Mouse (Mus musculus): ENCODE results near the gene Cyp4a12a. TPM values are rescaled to one million over a fixed set of nuclear protein-coding genes. Genes with fewer than 3 reads are reported as not detected.
"Not testable (repeated sequence)": the region's sequence is repeated elsewhere in the genome, so short reads cannot be mapped to it uniquely, and the experiment has no call there.

Cyp4a12a gene
- polyA plus RNA-seq (2014; fragmentation: Nextera tagmentation; extraction: Ambion mirVana): not detected in 2 replicates

- not testable (repeated sequence) for DNase-seq (ENCODE audit: low spot score); H3K4me2 ChIP-seq (ENCODE audit: low read depth, low read length, severe bottlenecking); H3K36me3 ChIP-seq (ENCODE audit: control insufficient read depth, insufficient read depth, low read length); H3K4me1 ChIP-seq (replicated peaks; ENCODE audit: control insufficient read depth, insufficient read depth, low read length); ATAC-seq (replicated peaks; ENCODE audit: low FRiP score); H3K4me3 ChIP-seq (ENCODE audit: low read depth, low read length); H3K9me3 ChIP-seq (ENCODE audit: control insufficient read depth, low read length); H3K27ac ChIP-seq (ENCODE audit: low read depth, low read length); H3K9ac ChIP-seq (ENCODE audit: low read length); H3K27me3 ChIP-seq (ENCODE audit: control insufficient read depth, insufficient read depth, low read length)
Measured at GRCm38 (mm10) chr4:115298746-115299145, at the start of gene Cyp4a12a. TSS of gene Cyp4a12a (plus strand) at chr4:115299046.

- not testable (repeated sequence) for H3K4me3 ChIP-seq (ENCODE audit: low read depth, low read length); H3K4me2 ChIP-seq (ENCODE audit: low read depth, low read length, severe bottlenecking); H3K4me1 ChIP-seq (replicated peaks; ENCODE audit: control insufficient read depth, insufficient read depth, low read length); ATAC-seq (replicated peaks; ENCODE audit: low FRiP score); DNase-seq (ENCODE audit: low spot score); H3K27ac ChIP-seq (ENCODE audit: low read depth, low read length); H3K9ac ChIP-seq (ENCODE audit: low read length); H3K36me3 ChIP-seq (ENCODE audit: control insufficient read depth, insufficient read depth, low read length); H3K27me3 ChIP-seq (ENCODE audit: control insufficient read depth, insufficient read depth, low read length); H3K9me3 ChIP-seq (ENCODE audit: control insufficient read depth, low read length)
- 89% methylated on average over 3 of the region's 4 CpGs for WGBS
Measured at GRCm38 (mm10) chr4:115264687-115265569, 33.9 kb upstream of the Cyp4a12a start.

- not testable (repeated sequence) for DNase-seq (ENCODE audit: low spot score); H3K4me2 ChIP-seq (ENCODE audit: low read depth, low read length, severe bottlenecking); H3K27ac ChIP-seq (ENCODE audit: low read depth, low read length); H3K27me3 ChIP-seq (ENCODE audit: control insufficient read depth, insufficient read depth, low read length); ATAC-seq (replicated peaks; ENCODE audit: low FRiP score); H3K4me1 ChIP-seq (replicated peaks; ENCODE audit: control insufficient read depth, insufficient read depth, low read length); H3K9me3 ChIP-seq (ENCODE audit: control insufficient read depth, low read length); H3K9ac ChIP-seq (ENCODE audit: low read length); H3K4me3 ChIP-seq (ENCODE audit: low read depth, low read length); H3K36me3 ChIP-seq (ENCODE audit: control insufficient read depth, insufficient read depth, low read length)
- 90% methylated on average over 2 of the region's 3 CpGs for WGBS
Measured at GRCm38 (mm10) chr4:115278215-115278982, 20.4 kb upstream of the Cyp4a12a start.

GRCm38 (mm10) chr4:115280342-115280741 is 18.5 kb upstream of the Cyp4a12a start:
- Histone ChIP-seq H3K36me3 (ENCODE audit: control insufficient read depth, insufficient read depth, low read length) (no peaks in the 10 kb centered on the region), H3K9me3 (ENCODE audit: control insufficient read depth, low read length) (no peaks in the 10 kb centered on the region), H3K4me2 (ENCODE audit: low read depth, low read length, severe bottlenecking) (peak overlapping the region; percentile 57; the same call in 1 of the 2 replicates), H3K4me1 (replicated peaks; ENCODE audit: control insufficient read depth, insufficient read depth, low read length) (no peaks in the 10 kb centered on the region), H3K9ac (ENCODE audit: low read length) (no peak overlapping the region), H3K27ac (ENCODE audit: low read depth, low read length) (no peak overlapping the region), H3K4me3 (ENCODE audit: low read depth, low read length) (peak overlapping the region; percentile 28), H3K27me3 (ENCODE audit: control insufficient read depth, insufficient read depth, low read length) (no peaks in the 10 kb centered on the region)
- ATAC-seq (replicated peaks; ENCODE audit: low FRiP score) (peak; percentile 45; the same call in 1 of the 2 replicates), DNase-seq (ENCODE audit: low spot score) (no peak)

DNA sequence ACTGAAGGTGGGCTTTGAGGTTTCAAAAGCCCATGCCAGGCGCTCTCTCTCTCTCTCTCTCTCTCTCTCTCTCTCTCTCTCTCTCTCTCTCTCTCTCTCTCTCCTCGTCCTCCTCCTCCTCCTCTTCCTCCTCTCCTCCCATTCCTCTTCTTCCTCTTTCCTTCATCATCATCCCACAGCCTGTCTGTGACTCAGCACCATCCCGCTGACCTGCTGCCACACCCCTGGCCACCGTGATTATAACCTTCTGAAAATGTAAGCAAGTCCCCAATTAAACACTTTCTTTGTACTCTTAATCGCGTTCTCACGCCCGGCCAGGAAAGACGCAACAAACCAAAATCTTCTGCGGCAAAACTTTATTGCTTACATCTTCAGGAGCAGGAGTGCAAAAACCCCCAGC is 18.1 kb upstream of the Cyp4a12a start:
- 11% methylated on average over 9 of the region's 10 CpGs for WGBS
- not testable (repeated sequence) for H3K9me3 ChIP-seq (ENCODE audit: control insufficient read depth, low read length); H3K36me3 ChIP-seq (ENCODE audit: control insufficient read depth, insufficient read depth, low read length); H3K27ac ChIP-seq (ENCODE audit: low read depth, low read length); DNase-seq (ENCODE audit: low spot score); H3K4me1 ChIP-seq (replicated peaks; ENCODE audit: control insufficient read depth, insufficient read depth, low read length); H3K27me3 ChIP-seq (ENCODE audit: control insufficient read depth, insufficient read depth, low read length)
- H3K4me2 ChIP-seq (ENCODE audit: low read depth, low read length, severe bottlenecking): peak overlapping the region; percentile 57
- H3K4me3 ChIP-seq (ENCODE audit: low read depth, low read length): peak overlapping the region; percentile 28
- ATAC-seq (replicated peaks; ENCODE audit: low FRiP score): 0 out of 2 replicates have a peak, but pooled peaks have one; percentile 47
- peak overlapping the region; percentile 53; the same call in 1 of the 2 replicates for H3K9ac ChIP-seq (ENCODE audit: low read length)

DNA sequence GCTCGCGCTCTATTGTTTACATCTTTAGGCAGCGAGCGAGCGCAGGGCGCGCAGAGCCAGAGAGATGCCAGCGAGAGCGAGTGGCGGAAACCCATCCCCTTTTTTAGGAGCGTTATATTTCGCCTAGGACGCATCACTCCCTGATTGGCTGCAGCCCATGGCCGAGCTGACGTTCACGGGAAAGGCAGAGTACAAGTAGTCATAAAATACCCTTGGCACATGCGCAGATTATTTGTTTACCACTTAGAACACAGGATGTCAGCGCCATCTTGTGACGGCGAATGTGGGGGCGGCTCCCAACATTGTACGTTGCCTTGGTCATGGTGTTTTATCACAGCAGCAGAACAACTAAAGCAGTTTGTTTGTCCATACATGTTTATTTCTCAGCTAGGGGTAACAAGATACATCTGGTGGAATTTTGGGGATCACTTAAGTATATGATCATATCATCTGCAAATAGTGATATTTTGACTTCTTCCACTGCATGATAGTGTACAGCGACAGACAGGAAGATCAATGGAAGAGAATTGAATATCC is 17.5 kb upstream of the Cyp4a12a start:
- Histone ChIP-seq H3K4me3 (ENCODE audit: low read depth, low read length) (peak overlapping the region; percentile 28; the same call in 1 of the 2 replicates), H3K4me2 (ENCODE audit: low read depth, low read length, severe bottlenecking) (peak overlapping the region; percentile 57), H3K9ac (ENCODE audit: low read length) (peak overlapping the region; percentile 53; the same call in 1 of the 2 replicates)
- not testable (repeated sequence) for H3K36me3 ChIP-seq (ENCODE audit: control insufficient read depth, insufficient read depth, low read length); H3K4me1 ChIP-seq (replicated peaks; ENCODE audit: control insufficient read depth, insufficient read depth, low read length); H3K27me3 ChIP-seq (ENCODE audit: control insufficient read depth, insufficient read depth, low read length); DNase-seq (ENCODE audit: low spot score); H3K9me3 ChIP-seq (ENCODE audit: control insufficient read depth, low read length); H3K27ac ChIP-seq (ENCODE audit: low read depth, low read length)
- ATAC-seq (replicated peaks; ENCODE audit: low FRiP score): peak; percentile 71
- 18% methylated on average over 19 of the region's 23 CpGs for WGBS

DNA sequence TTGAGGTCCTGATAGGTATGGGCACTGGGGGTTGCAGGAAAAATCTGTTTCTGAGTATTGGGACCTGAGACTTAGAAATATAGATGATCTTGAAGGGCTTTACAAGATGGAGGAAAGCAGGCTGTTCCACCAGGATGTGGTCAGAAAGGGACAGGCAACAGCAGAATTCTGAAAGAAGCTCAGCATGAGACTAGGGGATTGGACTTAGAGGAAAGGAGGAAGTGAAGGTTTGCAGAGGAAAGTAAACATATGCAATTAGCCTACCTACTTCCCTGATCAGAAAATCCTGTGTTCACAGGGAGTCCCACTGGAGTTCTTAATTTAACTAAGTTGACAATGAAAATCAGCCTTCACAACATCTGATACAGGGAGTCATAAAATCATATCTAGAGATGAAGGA is 26.9 kb downstream of the Cyp4a12a start:
- DNase-seq (ENCODE audit: low spot score); H3K4me3 ChIP-seq (ENCODE audit: low read depth, low read length); H3K4me1 ChIP-seq (replicated peaks; ENCODE audit: control insufficient read depth, insufficient read depth, low read length); H3K9ac ChIP-seq (ENCODE audit: low read length); H3K27me3 ChIP-seq (ENCODE audit: control insufficient read depth, insufficient read depth, low read length); ATAC-seq (replicated peaks; ENCODE audit: low FRiP score); H3K36me3 ChIP-seq (ENCODE audit: control insufficient read depth, insufficient read depth, low read length); H3K27ac ChIP-seq (ENCODE audit: low read depth, low read length); H3K9me3 ChIP-seq (ENCODE audit: control insufficient read depth, low read length); H3K4me2 ChIP-seq (ENCODE audit: low read depth, low read length, severe bottlenecking): not testable (repeated sequence)

DNA sequence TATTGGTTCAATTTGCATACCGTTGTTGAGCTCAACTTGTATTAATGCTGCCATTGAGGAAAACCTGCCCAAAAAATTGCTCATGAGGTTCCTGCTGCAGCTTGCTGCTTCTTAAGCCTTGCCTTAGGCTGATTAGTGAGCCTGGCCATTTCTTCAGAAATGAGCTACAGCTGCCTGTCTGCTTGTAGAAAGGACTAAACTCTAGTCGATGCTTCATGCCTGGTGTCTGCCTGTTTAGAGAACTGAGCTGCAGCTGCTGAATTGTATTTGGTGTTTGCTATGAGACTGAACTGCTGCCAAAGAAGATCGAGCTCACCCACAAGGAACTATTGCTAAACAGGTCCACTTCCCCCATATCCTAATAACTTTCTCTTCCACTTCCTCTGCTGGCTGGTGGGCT is 66.8 kb downstream of the Cyp4a12a start:
- 80% methylated on average over 3 of the region's 3 CpGs for WGBS
- DNase-seq (ENCODE audit: low spot score); H3K27me3 ChIP-seq (ENCODE audit: control insufficient read depth, insufficient read depth, low read length); H3K4me1 ChIP-seq (replicated peaks; ENCODE audit: control insufficient read depth, insufficient read depth, low read length); H3K27ac ChIP-seq (ENCODE audit: low read depth, low read length); H3K36me3 ChIP-seq (ENCODE audit: control insufficient read depth, insufficient read depth, low read length); H3K4me2 ChIP-seq (ENCODE audit: low read depth, low read length, severe bottlenecking); H3K9ac ChIP-seq (ENCODE audit: low read length); ATAC-seq (replicated peaks; ENCODE audit: low FRiP score); H3K4me3 ChIP-seq (ENCODE audit: low read depth, low read length); H3K9me3 ChIP-seq (ENCODE audit: control insufficient read depth, low read length): not testable (repeated sequence)

Measured in forebrain, embryonic 11.5 days (tissue).